Mouse (Mus musculus) layer of hippocampus, adult 9-10 months (tissue): ENCODE data around the gene Bex1.

Experiments
- DNase-seq: peaks from one replicate; pipeline ENCODE4 v3.0.0; 2022; ENCODE audit warnings: low spot score

Bex1 gene

GRCm38 (mm10) chrX:136171189-136172117 is 43.9 kb downstream of the Bex1 start:
- DNase-seq, result peak; percentile 1

- no peak for DNase-seq
Observed at GRCm38 (mm10) chrX:136170625-136171024, 44.7 kb downstream of the Bex1 start.
